Mouse (Mus musculus) forelimb bud, embryonic 11.5 days (tissue): Measurements from ENCODE around the gene Slc8b1.

Experiments
- DNase-seq: peaks from one replicate; pipeline ENCODE4 v3.0.0-alpha.2; 2012; ENCODE audit warnings: low read depth, low spot score

Slc8b1 gene

DNA sequence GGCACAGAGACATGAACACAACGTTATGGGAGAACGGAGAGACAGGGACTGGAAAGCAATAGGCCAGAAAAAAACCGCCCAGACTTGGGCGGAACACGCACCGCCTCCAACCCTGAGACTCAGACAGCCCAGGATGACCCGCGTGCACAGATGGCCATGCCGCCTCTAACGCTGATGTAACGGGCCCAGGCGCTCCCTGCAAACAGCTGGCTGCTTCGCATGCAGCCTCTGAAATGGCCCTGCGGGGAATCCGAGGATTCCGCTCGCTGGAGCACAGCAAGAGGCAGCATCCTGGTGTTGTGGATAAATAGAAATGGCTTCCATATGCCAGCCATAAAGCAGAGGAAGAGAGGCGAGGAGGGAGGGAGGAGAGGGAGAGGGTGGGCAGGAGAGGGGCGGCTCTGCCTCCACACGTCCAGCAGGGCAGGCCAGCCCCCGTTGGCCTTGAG lies 56.3 kb downstream of the Slc8b1 start:
- DNase-seq = peak; percentile 79

DNA sequence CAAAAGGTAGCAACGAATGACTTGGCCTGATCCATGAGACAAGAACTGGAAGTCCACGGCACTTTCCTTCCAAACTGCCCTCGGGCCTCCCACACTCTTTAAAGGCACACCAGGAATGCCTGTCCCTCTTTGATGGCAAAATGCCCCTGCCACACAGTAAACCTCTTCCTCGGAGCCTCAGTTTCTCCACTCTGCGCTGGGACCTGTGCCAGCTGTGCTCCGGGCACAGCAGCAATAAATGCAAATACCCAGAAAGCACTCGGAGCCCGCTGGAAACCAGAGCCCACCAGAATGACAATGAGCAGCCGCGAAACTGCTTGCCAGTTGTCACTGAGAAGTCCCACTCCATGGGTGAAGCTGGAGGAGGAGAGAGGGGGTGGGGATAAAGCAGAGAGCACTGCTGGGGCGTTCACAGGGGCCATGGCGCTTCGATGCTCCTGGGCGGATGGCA lies 56.8 kb downstream of the Slc8b1 start:
- no peak for DNase-seq

- no peak for DNase-seq
These were observed 57.4 kb downstream of the Slc8b1 start for GRCm38 (mm10) chr5:120568336-120568768.

GRCm38 (mm10) chr5:120568964-120569363 lies 58.0 kb downstream of the Slc8b1 start:
- DNase-seq = no peak

GRCm38 (mm10) chr5:120569791-120570190 lies 58.8 kb downstream of the Slc8b1 start:
- no peak for DNase-seq

DNA sequence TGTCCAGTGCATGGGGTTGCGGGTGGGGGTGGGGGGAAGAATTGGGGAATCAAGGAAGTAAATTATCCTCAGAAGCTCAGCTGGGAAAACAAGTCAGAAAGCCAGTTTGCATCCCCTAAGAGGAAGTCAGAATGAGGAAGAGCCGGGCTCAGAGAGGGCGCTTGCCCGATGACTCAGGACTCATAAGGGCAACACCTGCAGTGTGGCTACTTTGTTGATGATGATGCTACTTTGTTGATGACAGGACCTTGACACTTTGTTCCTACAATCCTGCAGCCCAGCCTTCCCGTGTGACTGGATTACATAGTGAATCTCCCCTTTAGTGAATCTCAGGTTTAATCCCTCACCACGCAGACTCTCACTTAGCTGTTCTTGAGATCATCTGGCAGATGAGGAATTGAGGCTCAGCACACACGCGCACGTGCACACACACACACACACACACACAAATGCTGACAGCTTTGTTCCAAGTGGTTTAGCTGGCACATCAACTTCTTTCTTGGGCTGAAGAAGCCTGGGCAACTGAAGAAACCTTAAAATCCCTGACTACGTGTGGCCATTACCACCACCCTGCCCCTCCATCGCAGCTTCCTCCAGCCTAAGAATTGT lies 59.4 kb downstream of the Slc8b1 start:
- no peak for DNase-seq

DNA sequence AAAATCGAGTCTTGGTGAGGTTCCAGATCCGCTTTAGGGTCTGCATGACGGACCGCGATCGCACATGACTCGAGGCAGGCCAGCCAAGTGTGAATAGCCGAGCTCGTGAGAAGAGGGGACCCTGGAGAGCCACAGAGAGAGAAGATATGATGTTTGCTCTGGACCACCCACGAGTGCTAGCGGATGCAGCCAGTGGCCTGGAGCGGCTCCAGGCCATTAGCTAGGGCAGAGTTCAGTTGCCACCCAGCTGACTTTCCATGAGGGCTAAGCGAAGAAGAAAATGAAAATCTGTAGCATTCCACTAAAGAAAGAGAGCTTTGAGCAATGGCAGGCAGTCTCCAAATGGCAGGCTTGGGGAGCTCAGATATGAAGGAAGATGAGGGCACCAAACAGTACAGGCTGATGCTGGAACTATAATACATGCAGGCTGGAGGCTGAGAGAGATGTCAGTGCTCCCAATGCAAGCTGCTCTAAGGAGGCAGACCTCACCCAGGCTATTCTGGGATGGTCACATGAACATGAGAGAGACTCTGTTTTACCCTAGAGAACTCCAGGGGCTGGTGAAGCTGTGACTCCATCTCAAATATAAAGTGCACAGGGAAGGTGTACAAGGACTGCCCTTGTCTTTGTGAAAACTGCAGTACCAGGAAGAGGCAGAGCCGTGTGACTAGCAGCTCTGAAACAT lies 60.2 kb downstream of the Slc8b1 start:
- no peak for DNase-seq

GRCm38 (mm10) chr5:120574469-120575063 lies 63.6 kb downstream of the Slc8b1 start:
- DNase-seq = no peak

DNA sequence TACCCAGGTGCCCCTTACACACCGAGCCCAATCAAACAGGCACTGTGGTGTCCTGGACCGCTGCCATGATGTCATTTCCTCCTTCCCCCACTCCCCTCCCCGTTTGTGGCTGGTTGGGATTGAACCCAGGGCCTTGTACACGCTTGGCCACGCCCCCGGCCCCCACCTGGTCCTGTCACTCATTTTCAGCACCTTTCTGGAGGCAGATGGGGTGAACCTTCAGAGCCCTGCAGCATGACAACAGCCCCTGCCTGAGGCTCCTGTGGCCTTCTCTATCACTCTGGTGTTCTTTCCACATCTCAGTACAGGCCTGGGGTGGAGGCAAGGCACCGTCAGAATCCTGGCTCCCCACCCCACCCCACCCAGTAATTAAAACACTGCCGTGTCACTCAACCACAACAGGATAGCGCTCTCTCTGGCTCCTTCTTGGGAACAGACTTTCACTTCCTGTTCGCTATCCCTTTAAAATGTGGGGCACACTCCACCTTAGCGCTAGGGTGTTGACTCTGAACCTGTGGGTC lies 65.9 kb downstream of the Slc8b1 start:
- no peak for DNase-seq

DNA sequence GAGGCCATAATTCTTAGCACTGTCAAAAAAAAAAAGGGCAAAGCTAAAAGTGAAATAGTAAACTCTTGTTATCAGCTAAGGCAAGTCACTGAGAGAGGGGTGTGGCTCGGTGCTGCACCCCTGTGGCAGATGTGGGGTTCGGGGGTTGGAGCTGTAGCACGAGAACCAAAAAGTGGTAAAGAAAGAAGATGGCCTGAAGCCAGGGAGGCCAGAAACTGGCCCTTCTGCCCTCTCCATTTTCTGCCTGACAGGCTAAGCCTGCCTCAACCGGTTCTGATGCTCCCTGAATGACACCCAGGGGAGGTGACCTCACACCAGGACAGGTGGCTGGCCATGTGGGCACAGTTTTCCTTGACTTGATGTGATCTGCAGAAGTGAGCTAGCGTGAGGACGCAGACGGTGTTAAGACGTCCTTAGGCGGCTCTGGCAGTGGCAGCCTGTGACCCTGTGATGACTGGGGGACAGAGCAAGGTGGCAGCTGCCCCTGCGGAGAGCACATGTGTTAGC lies 67.0 kb downstream of the Slc8b1 start:
- no peak for DNase-seq

DNA sequence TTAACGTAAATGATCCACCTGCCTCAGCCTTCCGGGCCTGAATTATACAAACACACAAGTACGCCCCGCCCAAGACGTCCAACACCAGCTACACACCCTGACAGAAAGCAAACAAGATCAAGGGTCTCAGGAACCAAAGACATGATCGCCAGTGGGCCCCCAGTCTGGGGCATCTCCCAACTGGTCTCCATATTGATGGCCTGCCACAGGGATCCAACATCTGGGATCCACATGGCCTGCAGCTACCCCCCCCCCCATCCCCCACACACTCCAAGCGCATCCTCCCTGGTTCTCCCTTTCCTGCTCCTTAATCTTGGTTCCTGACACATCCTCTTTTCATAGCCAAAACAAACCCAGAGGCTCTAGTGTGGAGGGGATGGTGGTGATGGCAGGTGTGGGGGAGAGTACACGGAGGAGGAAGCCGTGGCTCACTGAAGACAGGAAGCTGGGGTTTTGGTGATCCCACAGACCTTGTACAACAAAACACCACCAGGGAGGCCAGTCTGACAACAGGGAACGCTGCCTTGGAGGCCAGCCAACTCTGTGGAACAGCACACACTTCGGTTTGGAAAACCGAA lies 67.6 kb downstream of the Slc8b1 start:
- peak; percentile 32 for DNase-seq

GRCm38 (mm10) chr5:120579211-120579897 lies 68.4 kb downstream of the Slc8b1 start:
- DNase-seq = peak; percentile 54

- DNase-seq = no peak
These were observed 69.1 kb downstream of the Slc8b1 start for GRCm38 (mm10) chr5:120579898-120580626.

GRCm38 (mm10) chr5:120582002-120582401 lies 71.0 kb downstream of the Slc8b1 start:
- DNase-seq = no peak

DNA sequence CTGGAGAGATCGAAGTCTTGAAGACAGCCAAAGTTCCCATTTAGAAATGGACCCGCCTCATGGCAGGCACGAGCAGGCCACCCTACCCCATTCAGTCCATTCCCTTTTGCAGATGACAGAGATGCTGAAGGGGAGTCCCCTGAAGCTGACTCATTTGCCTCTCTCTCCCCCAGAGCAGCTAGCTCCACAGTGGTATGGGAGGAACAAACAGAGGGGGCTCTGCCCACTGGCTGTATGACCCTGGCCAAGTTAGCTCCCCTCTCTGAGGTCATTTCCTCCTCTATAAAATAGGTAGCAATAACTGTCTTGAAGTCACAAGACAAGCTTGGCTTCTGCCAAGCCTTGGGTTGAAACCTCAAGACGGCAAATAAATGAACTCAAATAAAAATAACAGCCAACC lies 72.5 kb downstream of the Slc8b1 start:
- DNase-seq = no peak
